Mouse (Mus musculus) heart, postnatal 0 days (tissue): ENCODE data around the gene Smarca2. TPM values are rescaled to one million over a fixed set of nuclear protein-coding genes. Genes with fewer than 3 reads are reported as not detected.

ENCODE experiments used
- ATAC-seq: fragments of 200-750 bp; cut with Nextera tagmentation; 2 replicates; pipeline ENCODE4 v1.8.0; 2017; ENCODE audit warnings: low read depth, moderate number of reproducible peaks, moderate library complexity; ENCODE audit not compliant: insufficient read depth
- DNase-seq: peaks from one replicate; pipeline ENCODE4 v3.0.0-alpha.2; 2016; ENCODE audit warnings: low spot score
- H3K27ac ChIP-seq: fragments of 300-500 bp; sonication (generic); 2 replicates; pipeline ENCODE4 v1.5.1; 2014; ENCODE audit warnings: low read depth, mild to moderate bottlenecking
- H3K27me3 ChIP-seq: fragments of 300-500 bp; sonication (generic); 2 replicates; pipeline ENCODE4 v1.6.1; 2014; ENCODE audit warnings: low read length, mixed read lengths; ENCODE audit not compliant: control insufficient read depth, insufficient read depth
- H3K36me3 ChIP-seq: fragments of 300-500 bp; sonication (generic); replicated peaks from 2 replicates; pipeline ENCODE4 v1.6.1; 2014; ENCODE audit warnings: low read length, mixed read lengths; ENCODE audit not compliant: control insufficient read depth, insufficient read depth
- H3K4me1 ChIP-seq: fragments of 300-500 bp; sonication (generic); 2 replicates; pipeline ENCODE4 v1.6.1; 2014; ENCODE audit warnings: antibody characterized with exemption; ENCODE audit not compliant: control insufficient read depth, insufficient read depth
- H3K4me2 ChIP-seq: fragments of 300-500 bp; sonication (generic); 2 replicates; pipeline ENCODE4 v1.6.1; 2014; ENCODE audit warnings: low read depth, mild to moderate bottlenecking, low read length, moderate library complexity
- H3K4me3 ChIP-seq: fragments of 300-500 bp; sonication (generic); 2 replicates; pipeline ENCODE4 v1.5.1; 2014; ENCODE audit warnings: low read depth, low read length
- H3K9ac ChIP-seq: fragments of 300-500 bp; sonication (generic); replicated peaks from 2 replicates; pipeline ENCODE4 v1.6.1; 2014; ENCODE audit warnings: low read depth, low read length, mixed read lengths
- H3K9me3 ChIP-seq: fragments of 300-500 bp; sonication (generic); replicated peaks from 2 replicates; pipeline ENCODE4 v1.6.1; 2016; ENCODE audit warnings: low read length; ENCODE audit not compliant: control insufficient read depth
- CTCF ChIP-seq: IDR thresholded peaks from 2 replicates; pipeline ENCODE4 v1.5.1; 2016; ENCODE audit warnings: antibody characterized with exemption, control low read depth, low read depth
- EP300 ChIP-seq: IDR thresholded peaks from 2 replicates; pipeline ENCODE4 v1.6.1; 2016; ENCODE audit warnings: antibody characterized with exemption, low read depth
- WGBS: fragments of 180-500 bp; shearing (Covaris S2); extraction: QIAGEN DNeasy Blood & Tissue Kit; methylation state at CpG from one replicate; pipeline ENCODE4 v1.1.7; 2014; 5-methylcytosine and 5-hydroxymethylcytosine counted together
- polyA plus RNA-seq: library from polyadenylated mRNA; unstranded; fragments of >200 nt; fragmentation: Nextera tagmentation; extraction: Ambion mirVana; gene quantifications from 2 replicates; pipeline ENCODE4 v1.2.1, GENCODE M21; 2015
- total RNA-seq: library from RNA; depleted of rRNA; stranded (reverse); fragments of >200 nt; gene quantifications from 2 replicates; pipeline ENCODE4 v1.2.3, GENCODE M21; 2014; ENCODE audit warnings: low replicate concordance

Gene Smarca2
- total and polyA plus RNA-seq, 2 experiments from 2014 or later: 21.7 to 50.1 TPM

DNA sequence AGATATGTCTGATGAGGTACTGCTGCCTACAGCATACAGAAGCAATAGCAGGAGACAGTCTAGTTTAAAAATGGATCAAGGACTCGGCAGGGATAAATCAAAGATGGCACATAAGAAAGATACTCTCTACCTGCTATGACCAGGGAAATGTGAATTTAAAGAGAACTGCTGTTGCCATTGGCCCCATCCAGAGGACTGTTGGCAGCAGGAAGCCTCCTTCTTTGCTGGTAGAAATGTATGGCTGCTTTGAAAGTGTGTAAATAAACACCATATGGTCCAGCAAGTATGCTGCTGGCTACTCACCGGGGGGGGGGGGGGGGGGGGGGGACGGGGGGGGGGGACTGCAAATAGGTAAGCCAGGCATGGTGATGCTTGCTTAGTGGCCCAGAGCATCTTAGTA, 189.5 kb downstream of the Smarca2 start:
- Histone ChIP-seq H3K9ac (no peak overlapping the region), H3K27ac (no peak overlapping the region), H3K9me3 (no peaks in the 10 kb centered on the region), H3K4me1 (no peaks in the 10 kb centered on the region), H3K4me3 (no peak overlapping the region), H3K27me3 (no peaks in the 10 kb centered on the region), H3K4me2 (no peak overlapping the region), H3K36me3 (no peaks in the 10 kb centered on the region)
- no peak for ATAC-seq
- TF ChIP-seq EP300: no peak
- no peak for TF ChIP-seq CTCF
- no peak for DNase-seq
- WGBS: 80% methylated on average over 1 of the region's 3 CpGs

DNA sequence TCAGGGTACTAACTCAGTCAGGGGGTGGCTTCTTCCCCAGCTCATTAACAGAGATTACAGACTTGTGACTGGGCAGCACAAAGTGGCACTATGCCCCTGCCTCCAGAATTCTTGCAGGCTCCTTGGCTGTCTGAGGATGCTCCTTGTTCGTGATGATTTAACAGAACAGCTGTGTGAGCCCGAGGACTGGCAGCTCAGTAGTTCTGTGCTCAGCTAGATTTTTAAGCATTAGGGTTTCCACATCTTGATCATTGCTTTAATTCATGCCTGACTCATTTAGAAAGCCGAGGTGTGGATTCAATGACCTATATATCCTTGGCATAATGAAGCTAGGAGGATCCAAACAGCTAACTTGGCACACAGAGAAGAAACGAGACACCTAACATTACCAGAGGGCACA, 191.2 kb downstream of the Smarca2 start:
- Histone ChIP-seq H3K27me3 (no peaks in the 10 kb centered on the region), H3K4me2 (no peak overlapping the region), H3K27ac (no peak overlapping the region), H3K4me1 (no peaks in the 10 kb centered on the region), H3K9me3 (no peaks in the 10 kb centered on the region), H3K4me3 (no peak overlapping the region), H3K9ac (no peak overlapping the region), H3K36me3 (no peaks in the 10 kb centered on the region)
- DNase-seq: no peak
- ATAC-seq: no peak
- WGBS: 62% methylated on average over 4 of the region's 4 CpGs
- TF ChIP-seq CTCF (no peak), EP300 (no peak)

DNA sequence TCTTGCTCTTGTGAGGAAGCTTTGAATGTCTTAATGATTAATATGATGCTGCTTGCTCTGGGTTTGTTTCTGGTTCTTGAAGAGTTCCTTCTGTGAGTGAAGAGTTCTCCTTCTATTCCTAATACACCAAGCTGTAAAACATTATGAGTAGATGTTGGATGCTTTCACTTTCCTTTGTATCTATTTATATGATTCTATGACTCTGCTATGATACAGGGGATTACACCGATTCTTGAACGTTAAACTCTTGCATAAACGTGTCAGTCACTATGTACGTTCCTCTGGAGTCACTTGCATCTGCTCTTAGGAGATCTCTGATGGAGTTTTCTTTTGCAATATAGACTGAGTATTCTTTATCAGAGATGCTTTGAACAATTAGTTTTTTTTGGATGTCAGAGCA, 199.6 kb downstream of the Smarca2 start:
- DNase-seq (no peak), ATAC-seq (no peak)
- TF ChIP-seq EP300 (no peak), CTCF (no peak)
- no peaks in the 10 kb centered on the region for H3K9me3 ChIP-seq
- 83% methylated on average over 4 of the region's 4 CpGs for WGBS
- H3K27ac ChIP-seq: no peak overlapping the region
- no peaks in the 10 kb centered on the region for H3K36me3 ChIP-seq
- H3K27me3 ChIP-seq: no peaks in the 10 kb centered on the region
- H3K4me2 ChIP-seq: no peak overlapping the region
- H3K9ac ChIP-seq: no peak overlapping the region
- H3K4me3 ChIP-seq: no peak overlapping the region
- H3K4me1 ChIP-seq: no peaks in the 10 kb centered on the region

DNA sequence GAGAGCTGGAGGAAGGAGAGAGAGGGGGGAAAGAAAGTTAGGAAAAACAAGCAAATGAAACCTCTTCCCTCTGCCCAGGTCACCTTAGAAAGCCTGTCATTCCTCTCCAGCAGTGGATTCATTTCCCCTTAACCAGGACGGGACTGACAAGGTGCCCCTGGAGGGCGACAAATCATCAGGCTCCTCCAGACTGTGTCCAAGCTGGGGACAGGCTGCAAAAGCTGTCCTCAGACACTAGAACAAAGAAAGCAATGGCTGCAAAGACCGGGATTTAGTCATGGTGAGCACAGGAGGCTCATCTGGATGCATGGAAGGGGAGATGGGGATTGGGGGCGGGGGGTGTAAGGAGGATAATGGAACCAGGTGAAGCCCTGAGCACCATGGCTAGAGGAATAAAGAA, 209.8 kb downstream of the Smarca2 start:
- 39% methylated on average over 4 of the region's 4 CpGs for WGBS

DNA sequence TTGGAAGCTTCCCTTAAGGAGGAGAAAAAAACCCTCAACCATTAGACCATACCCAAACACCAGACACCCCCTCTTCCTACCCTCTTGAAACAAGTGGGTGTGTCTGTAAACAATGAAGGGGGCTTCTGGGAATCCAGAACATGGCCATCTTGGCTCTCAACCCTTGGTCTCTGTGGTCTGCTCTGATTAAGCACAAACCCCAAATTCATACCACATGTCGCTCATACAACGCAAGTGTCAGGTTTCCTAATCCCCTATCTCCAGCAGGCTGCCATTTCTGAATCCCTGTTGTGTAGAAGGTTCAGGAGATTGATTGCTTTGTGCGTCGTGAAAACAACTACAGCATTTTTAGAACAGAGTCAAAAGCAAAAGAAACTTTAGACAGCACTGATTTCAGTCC, 213.1 kb downstream of the Smarca2 start:
- TF ChIP-seq EP300 (no peak), CTCF (no peak)
- Histone ChIP-seq H3K9ac (no peak overlapping the region), H3K27ac (no peak overlapping the region), H3K4me3 (no peak overlapping the region), H3K27me3 (no peaks in the 10 kb centered on the region), H3K4me2 (no peak overlapping the region), H3K36me3 (no peaks in the 10 kb centered on the region), H3K9me3 (no peaks in the 10 kb centered on the region), H3K4me1 (no peaks in the 10 kb centered on the region)
- ATAC-seq (no peak), DNase-seq (no peak)
- WGBS: 79% methylated on average over 4 of the region's 4 CpGs

More for the DNA sequence above, 209.8 kb downstream of the Smarca2 start:
- H3K27me3 ChIP-seq: no peaks in the 10 kb centered on the region
- H3K9ac ChIP-seq: no peak overlapping the region
- DNase-seq (peak; percentile 34), ATAC-seq (peak; percentile 70; the same call in 1 of the 2 replicates)
- no peaks in the 10 kb centered on the region for H3K36me3 ChIP-seq
- H3K4me1 ChIP-seq: no peaks in the 10 kb centered on the region
- H3K4me2 ChIP-seq: no peak overlapping the region
- H3K4me3 ChIP-seq: no peak overlapping the region
- 0 out of 2 replicates have a peak, but pooled peaks cover 3% of the 10 kb centered on the region for H3K9me3 ChIP-seq
- H3K27ac ChIP-seq: no peak overlapping the region
- TF ChIP-seq CTCF: peak; percentile 62
- TF ChIP-seq EP300: no peak
